Mouse (Mus musculus): ENCODE measurements at regions not wholly inside any gene's neighbourhood (a gene's known extent, or its start where the extent isn't known, plus 50 kb on each side); places are given as distances from the start of the nearest gene placed in this dataset.
A peak's percentile ranks its signal among the peaks of the same experiment; 100 is the strongest.

DNA sequence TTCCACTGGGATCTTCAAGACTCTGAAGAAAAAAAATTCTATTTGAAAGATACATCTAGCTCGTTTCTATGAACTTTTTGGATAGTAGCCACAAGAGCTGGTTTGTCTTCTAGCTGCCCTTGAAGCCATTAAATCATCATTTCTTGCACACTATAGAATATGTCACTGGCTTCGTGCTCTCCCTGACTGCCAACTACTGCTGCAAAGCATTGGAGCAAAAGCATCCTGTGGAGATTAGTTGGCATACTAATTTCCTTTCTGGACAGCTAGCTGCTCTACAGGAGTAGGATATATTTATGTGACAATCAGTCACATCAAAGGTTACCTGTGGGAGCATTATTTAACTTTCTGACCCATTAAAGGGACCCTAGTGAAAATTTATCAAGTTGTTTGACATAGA lies 243.1 kb downstream of the Pdgfc start:
- no peak for DNase-seq (ENCODE audit: low read depth, low spot score)
- WGBS: 54% methylated on average over 2 of the region's 2 CpGs

DNA sequence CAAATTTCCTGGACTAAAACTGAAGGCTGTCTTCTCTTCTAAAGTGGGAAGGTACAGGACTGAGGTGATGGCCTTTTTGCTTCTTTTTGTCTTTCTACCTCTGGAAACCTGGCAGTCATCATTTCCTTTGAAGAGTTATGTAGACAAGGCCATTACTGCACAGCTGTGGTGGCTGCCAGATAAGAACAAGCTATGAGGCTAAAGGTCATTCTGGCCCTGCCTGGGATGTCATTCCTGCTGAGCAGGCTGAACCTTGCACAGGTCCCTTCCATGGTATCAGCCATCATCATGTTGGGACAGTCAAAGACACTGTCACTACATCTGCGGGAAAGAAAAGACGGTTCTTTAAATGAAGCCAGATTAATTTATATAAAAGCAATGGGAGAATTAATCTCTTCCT lies 253.5 kb downstream of the Pdgfc start:
- 88% methylated on average over 2 of the region's 2 CpGs for WGBS
- no peak for DNase-seq (ENCODE audit: low read depth, low spot score)

DNA sequence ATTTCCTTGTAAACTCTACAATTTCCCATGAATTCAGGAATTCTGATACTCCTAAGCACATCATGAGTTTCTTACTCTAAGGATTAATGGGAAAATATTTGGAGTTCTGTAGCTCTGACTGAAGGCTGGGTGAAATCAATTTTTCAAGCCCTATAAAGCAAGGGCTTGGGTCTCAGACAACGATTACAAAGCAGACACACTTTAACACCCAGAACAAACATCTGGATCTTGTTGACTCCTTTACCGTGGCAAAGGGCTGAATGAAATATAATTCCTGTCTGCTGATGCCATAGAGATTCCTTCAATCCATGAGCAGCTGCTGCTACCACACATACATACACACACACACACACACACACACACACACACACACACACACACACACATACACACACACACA lies 256.2 kb downstream of the Pdgfc start:
- WGBS: 21% methylated on average over 2 of the region's 2 CpGs
- no peak for DNase-seq (ENCODE audit: low read depth, low spot score)

DNA sequence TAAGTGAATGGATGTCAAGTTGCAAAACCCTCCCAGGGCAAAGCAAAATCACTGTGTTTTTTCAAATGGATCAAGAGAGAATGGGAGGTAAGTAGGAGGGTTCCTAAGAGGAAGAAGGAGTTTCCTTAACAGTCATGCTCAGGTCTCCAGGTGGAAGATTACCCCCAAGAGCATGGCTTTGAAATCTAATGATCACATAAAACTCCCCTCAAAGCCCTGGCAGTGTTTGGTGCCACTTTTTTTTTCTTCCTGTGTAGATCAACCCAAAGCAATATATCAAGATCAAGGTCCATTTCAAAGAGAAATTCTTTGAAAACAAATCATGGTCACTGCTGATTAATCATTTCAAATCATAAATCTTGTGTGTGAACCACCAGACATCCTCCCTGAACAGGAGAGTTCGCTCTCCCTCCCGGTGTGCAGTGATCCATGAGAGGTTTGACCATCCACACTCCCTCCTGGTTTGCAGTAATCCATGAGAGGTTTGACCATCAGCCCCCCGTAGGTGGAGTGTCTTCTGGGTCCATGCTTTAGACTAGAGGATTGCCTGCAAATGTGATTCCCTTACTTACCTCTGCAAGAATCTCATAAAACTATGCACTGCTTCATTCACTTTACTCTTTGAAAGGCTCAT lies 257.1 kb downstream of the Pdgfc start:
- WGBS: 27% methylated on average over 3 of the region's 3 CpGs
- no peak for DNase-seq (ENCODE audit: low read depth, low spot score)

DNA sequence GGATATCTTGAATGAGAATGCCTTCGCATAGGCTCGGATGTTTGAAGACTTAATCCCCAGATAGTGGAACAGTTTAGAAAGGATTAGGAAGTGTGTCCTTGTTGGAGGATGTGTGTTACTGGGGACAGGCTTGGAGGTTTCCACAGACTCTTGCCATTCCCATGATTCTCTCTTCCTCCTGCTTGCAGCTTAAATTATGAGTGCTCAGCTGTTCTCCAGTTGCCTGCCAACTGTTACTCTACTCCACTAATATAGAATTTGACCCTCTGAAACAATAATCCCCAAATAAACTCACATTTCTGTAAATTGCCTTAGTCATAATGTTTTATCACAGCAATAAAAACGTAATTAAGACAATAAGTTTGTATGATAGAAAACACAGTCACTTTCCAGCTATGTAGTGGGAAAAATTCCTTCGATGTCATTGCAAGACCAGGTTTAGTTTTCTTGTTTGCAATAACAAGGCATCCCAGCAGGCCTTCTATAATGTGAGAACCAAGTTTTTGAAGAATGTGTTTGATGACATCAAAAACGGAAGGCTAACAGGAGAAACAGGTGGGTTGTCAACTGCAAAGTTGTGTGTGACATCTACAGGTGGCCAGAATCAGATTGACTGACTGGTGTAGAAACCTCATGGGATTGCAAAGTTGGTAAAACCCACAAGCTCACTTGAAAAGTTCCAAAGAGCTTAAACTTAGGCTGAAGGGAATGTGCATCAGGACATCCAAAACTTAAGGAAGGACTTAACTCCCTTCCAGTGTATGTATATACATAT lies 268.0 kb downstream of the Pdgfc start:
- WGBS: 58% methylated on average over 5 of the region's 5 CpGs

DNA sequence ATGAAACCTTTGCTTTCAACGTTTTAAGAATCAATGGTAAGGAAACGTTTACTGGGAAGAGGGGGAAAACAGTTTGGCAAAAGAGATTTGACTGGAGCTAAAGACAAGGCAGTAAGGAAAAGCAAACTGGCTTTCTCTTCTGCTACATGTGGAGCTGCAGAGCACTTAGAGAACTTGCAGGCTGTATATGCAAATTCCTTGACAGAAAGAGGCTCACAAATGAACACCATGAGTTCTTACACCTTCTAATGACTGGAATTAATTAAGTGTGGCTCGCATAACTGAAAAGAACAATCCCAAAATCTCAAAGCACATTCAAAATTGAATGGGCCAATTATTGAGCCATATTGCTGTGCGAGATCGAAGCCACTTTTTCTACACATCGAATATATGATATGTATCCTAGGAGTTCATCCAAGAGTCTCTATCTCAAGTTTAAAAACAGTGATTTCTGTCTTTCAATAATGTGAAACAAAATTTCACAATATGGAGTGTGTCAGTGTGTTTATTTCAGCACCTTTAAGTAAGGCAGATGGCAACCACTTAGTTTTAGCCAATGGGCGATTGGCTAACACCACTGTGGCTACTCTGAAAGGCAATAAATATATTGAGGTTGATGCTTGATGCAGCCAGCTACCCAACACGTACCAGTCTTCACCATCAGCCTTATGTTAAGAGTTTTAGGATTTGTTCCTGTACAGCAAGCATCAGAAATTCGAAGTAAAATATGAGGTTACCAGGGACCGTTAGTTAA lies 269.4 kb downstream of the Pdgfc start:
- WGBS: 85% methylated on average over 10 of the region's 10 CpGs
- no peak for DNase-seq (ENCODE audit: low read depth, low spot score)

More for the DNA sequence above, 268.0 kb downstream of the Pdgfc start:
- DNase-seq (ENCODE audit: low read depth, low spot score): peak; percentile 2

DNA sequence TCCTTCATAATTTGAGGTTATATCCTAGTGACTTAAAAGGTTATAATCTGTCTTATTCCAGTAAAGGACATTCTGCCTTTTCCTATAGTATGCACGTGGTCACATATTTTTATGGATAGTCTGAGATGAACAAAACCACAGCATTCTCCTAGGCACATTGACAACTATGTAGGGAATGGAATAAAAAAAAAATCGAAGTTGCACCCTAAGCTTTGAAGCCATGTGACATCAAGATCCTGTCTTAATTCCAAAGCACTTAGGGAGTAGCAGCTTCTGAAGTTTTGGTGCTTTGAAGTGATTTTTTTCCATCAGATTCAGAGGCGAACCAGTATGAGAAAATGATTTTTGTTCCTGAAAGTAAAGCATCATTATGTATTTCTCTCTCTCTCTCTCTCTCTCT lies 290.6 kb downstream of the Pdgfc start:
- WGBS: 54% methylated on average over 3 of the region's 3 CpGs
- DNase-seq (ENCODE audit: low read depth, low spot score): no peak

DNA sequence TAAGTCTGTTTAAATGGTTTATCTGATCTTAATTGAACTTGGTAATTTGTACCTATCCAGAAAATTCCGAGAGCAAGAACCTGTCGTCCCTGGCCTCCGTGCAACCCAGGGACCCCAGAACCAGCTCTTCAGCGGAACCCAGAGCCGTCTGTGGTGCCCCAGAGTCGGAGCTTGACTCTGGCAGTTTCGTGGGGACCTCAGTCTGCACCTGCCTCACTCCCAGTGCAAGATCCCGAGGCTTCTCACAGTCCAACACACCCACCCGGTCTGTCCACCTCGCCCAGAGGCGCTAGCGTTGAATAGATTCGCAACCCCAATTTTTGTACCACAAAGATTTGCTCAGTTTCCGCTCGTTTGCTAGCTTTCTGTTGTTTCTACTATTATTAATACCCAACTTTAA lies 315.5 kb downstream of the Pdgfc start:
- DNase-seq (ENCODE audit: low read depth, low spot score): no peak
- WGBS: 82% methylated on average over 15 of the region's 15 CpGs

DNA sequence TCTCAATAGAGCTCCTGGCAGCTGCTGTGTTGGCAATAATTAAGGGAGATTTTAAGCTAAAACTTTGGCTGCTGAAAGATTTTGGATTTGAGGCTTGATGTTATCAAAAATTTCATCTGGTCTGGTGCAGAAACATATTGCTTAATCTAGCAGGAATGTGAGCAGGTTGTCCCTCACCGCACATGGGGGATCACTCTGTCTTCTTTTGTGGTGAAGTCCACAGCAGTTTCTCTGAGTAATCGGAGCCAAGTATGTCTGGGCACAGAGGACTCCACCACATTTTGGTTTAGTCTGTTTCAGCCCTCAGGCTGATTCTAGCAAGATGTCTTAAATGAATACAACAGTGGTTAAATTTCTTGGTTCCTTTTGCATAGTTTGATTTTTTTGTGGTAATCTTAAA lies 331.7 kb downstream of the Pdgfc start:
- WGBS: 89% methylated on average over 2 of the region's 2 CpGs
- DNase-seq (ENCODE audit: low read depth, low spot score): no peak

DNA sequence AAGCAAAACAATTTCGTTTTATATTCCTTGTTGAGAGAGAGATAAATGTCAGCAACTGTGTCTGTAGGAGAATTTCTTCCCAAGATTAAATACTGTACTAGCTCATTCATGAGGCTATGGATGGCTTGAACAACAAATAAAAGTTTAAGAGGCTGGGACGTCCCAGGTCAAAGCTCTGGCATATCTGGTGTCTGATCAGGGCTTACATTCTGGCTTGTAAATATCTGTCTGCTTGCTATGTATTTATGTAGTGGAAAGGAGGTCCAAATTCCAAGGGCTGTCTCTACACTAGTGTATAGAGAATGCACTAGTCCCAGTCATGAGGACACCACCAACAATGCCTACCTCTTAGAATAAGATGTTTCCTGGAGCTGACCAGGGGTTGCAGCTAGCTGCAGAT lies 332.4 kb downstream of the Pdgfc start:
- DNase-seq (ENCODE audit: low read depth, low spot score): no peak
- 35% methylated on average over 2 of the region's 2 CpGs for WGBS

DNA sequence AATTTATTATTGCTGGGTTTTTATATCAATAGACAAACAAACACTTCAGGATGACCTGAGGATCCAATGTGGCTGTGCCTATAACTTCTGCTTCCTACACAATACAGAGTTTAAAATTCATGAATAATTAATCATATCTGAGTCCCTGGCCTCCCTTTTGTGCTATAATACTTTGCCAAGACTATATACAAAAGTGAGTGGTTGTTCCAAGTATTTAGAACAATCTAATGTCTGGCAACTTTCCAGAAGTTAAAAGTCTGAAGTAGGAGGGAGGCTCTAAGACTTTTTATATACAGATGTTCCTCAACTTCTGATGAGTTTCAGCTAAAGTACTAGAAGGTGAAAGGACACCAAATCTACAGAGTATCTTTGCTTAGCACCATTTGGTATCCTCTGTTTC lies 333.5 kb downstream of the Pdgfc start:
- no peak for DNase-seq (ENCODE audit: low read depth, low spot score)

DNA sequence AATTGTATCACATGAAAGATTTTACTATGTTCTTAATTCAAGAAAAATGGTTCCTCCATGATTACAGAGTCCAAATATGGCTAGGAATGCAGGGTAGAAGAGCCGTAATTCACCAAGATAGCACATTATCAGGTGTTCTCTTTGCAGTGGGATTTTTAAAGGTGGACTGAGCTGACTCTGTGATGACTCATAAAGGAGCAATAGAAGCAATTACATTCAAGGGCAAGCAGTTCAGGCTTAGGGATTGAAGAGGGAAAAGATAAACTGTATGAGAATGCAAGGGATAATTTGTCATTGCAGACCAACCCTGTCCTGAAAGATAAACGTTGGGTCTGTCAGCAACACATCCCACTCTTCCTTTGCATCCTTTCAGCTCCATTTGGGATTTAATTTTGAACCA lies 339.8 kb downstream of the Pdgfc start:
- WGBS: 32% methylated on average over 2 of the region's 2 CpGs
- DNase-seq (ENCODE audit: low read depth, low spot score): no peak

DNA sequence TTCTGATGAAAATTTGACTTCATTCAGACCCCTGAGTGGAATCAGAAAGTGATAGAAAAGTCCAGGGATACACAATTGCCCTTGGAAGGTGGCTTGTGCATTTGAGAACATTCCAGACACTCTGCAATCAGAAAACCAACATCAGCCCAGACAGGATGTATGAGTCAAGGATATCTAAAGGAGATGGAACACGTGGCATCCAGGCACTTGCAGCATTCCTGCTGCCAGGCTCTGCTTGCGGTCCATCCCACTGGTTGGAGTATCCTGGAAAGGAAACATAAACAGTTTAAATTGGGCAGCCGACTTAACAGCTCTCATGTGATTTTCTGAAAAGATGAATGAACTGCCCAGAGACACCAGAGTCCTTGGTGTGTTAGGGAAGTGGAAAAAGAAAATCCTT lies 341.2 kb downstream of the Pdgfc start:
- DNase-seq (ENCODE audit: low read depth, low spot score): no peak
- WGBS: 7% methylated on average over 3 of the region's 3 CpGs

DNA sequence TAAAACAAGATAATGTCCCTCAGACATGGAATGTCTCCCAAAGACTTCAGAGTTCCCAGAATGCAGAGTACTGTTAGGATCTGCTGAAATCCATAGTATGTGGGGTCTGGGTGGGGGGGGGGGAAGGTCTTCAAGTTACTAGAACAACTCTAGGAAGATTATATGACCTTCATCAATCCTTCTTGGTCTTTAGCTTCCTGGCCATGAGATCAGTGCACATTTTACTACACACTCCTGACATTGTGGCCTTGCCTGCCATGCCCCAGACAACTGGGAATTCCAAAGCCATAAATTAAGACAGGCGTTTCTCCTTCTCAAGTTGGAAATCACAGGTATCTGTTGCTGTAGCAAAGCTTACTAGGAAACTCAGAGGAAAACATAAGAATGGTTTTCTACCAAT lies 343.1 kb downstream of the Pdgfc start:
- 59% methylated on average over 1 of the region's 1 CpGs for WGBS
- no peak for DNase-seq (ENCODE audit: low read depth, low spot score)

DNA sequence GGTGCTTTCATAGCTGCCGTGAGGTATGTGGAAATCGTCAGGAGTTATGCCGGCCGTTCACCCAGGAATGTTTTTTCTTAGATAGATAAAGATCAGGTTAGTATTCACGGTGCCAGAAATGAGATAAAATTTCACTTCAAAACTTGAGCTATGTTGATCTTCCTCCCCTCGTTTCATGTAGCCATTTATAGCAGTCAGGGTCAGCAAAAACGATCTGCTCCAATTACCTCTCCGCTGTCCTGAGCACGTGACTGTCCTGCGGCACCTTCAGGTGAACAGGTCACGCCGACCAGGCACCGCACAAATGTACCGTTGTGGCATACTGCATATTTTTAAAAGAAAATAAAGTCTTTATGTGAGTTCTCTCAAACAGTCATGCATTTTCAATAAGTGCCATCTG lies 350.7 kb downstream of the Pdgfc start:
- 59% methylated on average over 14 of the region's 14 CpGs for WGBS

DNA sequence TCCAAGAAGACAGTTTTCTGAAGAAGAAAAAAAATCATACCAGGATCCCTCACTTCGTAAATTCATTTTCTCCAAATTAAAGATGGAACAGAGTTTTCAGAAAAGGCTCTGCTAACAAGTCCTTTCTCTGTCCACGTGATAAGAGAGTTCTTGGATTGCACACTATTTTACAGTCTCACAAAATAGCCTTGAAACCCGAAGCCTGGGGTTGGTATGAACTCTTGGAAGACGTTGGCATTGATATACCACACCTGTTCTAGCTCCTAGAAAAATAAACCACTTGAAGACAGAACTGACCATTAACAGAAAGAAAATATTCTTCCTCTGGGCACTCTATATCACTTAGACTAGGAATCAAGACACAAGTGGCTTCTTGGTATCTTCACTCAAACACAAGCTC lies 351.4 kb downstream of the Pdgfc start:
- 56% methylated on average over 4 of the region's 4 CpGs for WGBS
- no peak for DNase-seq (ENCODE audit: low read depth, low spot score)

More for the DNA sequence above, 350.7 kb downstream of the Pdgfc start:
- no peak for DNase-seq (ENCODE audit: low read depth, low spot score)

DNA sequence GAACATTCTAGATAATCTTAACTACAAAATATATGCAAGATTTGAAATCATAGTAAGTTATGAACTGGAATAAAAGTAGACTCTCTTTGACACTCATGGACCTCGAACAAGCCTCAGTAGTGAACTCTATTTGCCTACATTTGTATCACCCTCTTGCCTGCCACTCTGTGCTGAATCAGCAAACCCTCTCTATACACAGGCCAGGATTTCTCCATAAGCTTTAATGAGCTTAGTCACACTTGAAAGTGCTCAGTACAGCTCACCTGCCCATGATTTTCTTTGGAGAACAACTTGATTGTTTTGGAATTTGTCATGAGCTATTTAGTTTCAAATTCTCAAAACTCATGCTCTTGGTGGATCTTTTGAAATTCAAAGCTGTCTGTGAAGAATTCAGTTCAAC lies 361.0 kb downstream of the Pdgfc start:
- 75% methylated on average over 1 of the region's 1 CpGs for WGBS
- DNase-seq (ENCODE audit: low read depth, low spot score): no peak

DNA sequence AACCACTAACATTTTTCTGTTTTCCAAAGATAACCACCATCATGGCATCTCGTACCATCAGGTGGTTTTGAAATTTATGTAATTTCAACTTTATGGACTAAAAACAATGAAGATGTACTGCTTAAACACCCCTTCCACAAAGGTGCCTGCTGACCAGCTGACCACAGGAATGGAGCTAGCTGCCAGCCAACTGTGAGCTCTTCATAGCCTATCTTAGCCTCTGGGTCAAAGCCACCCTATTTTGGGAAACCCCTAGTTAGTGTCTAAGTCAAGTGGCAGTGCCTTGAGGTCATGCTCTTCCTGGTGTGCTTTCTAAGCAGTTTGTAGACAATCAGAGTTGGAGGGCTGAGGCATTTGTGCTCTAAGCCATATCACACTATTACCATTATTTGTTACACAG lies 364.8 kb downstream of the Pdgfc start:
- 88% methylated on average over 1 of the region's 1 CpGs for WGBS
- DNase-seq (ENCODE audit: low read depth, low spot score): no peak

DNA sequence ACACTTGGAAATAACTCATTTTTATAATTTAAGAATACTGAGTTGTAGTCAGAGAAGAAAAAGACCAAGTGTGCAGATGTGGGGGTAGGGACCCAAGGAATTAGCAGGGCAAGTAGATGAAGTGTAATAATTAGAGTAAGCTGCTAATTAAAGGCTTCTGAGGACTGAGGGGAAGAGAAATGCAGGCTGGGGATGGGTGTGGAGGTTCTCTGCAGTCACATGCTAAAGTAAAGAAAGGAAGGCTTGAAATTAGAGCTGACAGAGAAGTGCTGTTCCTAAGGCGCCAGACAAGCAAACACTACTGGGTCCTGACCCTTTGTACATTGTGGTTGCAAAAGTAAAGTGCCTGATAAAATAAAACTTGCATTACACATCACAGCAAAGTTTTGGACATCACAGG lies 372.7 kb downstream of the Pdgfc start:
- no peak for DNase-seq (ENCODE audit: low read depth, low spot score)
- 43% methylated on average over 1 of the region's 1 CpGs for WGBS

DNA sequence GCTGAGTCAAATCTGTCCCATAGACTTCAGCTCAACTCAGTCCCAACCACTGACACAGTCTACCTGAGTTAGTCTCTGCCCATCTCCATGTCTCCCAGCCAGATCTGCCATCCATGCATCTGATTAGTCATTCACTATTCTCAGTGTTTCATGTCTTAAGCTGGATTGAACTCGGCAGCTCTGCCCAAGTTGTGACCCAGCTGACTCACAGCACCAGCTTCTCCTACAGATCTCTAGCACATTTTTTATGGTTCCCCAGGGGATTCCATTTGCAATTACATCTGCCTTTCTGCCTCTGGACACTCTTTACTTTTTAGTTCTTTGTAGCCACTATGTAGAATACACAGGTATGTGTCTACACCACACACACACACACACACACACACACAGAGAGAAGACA lies 385.7 kb downstream of the Pdgfc start:
- 50% methylated on average over 1 of the region's 1 CpGs for WGBS
- DNase-seq (ENCODE audit: low read depth, low spot score): no peak

DNA sequence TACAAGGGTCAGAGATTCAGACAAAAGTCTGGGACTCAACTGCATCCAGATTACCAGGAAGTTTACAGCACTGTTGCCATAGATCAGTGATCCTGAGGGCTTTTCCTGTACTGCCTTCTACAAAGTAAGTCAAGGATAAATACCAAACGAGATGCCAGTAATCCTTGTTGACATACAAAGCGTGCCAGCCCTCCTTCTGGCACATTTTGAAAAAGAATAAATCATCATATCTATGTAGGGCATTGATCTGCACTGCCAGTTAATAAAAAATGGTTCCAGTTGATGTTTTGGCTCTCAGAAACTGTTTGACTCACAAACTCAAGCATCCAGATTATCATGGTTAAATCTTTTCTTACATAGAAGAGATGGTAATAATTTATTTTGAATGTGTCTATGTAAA lies 390.5 kb downstream of the Pdgfc start:
- WGBS: 22% methylated on average over 2 of the region's 2 CpGs
- no peak for DNase-seq (ENCODE audit: low read depth, low spot score)

Data from large intestine, adult 2 months (tissue).